Mouse (Mus musculus): ENCODE data around the gene Ndufb2. TPM values are rescaled to one million over a fixed set of nuclear protein-coding genes. Genes with fewer than 3 reads are reported as not detected.

The Ndufb2 gene
- polyA plus RNA-seq, 1 experiment, result 551 TPM

- no peak overlapping the region for H3K27ac ChIP-seq (ENCODE audit: insufficient read depth, low read depth, low read length)
- no peaks in the 10 kb centered on the region for H3K36me3 ChIP-seq (ENCODE audit: control insufficient read depth, insufficient read depth, low read length)
- TF ChIP-seq CTCF (IDR thresholded peaks at IDR 0.05; ENCODE audit: extremely low read depth, insufficient read length, insufficient replicate concordance, low read depth, low read length), result no peak
- no peak for TF ChIP-seq POLR2A (IDR thresholded peaks at IDR 0.05; ENCODE audit: low read depth, low read length)
- no peaks in the 10 kb centered on the region for H3K27me3 ChIP-seq (ENCODE audit: control insufficient read depth, insufficient read depth, low read length)
- 10% methylated on average over 5 of the region's 5 CpGs for WGBS
- no peak overlapping the region for H3K4me3 ChIP-seq (ENCODE audit: low read depth, low read length)
- H3K4me1 ChIP-seq (ENCODE audit: control insufficient read depth, insufficient read depth, insufficient read length, low read length), result no peaks in the 10 kb centered on the region; the same call in 1 of the 2 replicates
Measured at GRCm38 (mm10) chr6:39567528-39567927, 24.8 kb upstream of the Ndufb2 start.

- no peak overlapping the region for H3K4me3 ChIP-seq (ENCODE audit: low read depth, low read length)
- no peaks in the 10 kb centered on the region for H3K36me3 ChIP-seq (ENCODE audit: control insufficient read depth, insufficient read depth, low read length)
- TF ChIP-seq POLR2A (IDR thresholded peaks at IDR 0.05; ENCODE audit: low read depth, low read length) (no peak), CTCF (IDR thresholded peaks at IDR 0.05; ENCODE audit: extremely low read depth, insufficient read length, insufficient replicate concordance, low read depth, low read length) (no peak)
- no peak overlapping the region for H3K27ac ChIP-seq (ENCODE audit: insufficient read depth, low read depth, low read length)
- WGBS, result 68% methylated on average over 3 of the region's 3 CpGs
- H3K4me1 ChIP-seq (ENCODE audit: control insufficient read depth, insufficient read depth, insufficient read length, low read length), result peaks cover 3% of the 10 kb centered on the region; the same call in 1 of the 2 replicates
- H3K27me3 ChIP-seq (ENCODE audit: control insufficient read depth, insufficient read depth, low read length), result no peaks in the 10 kb centered on the region
Measured at GRCm38 (mm10) chr6:39570426-39570825, 21.9 kb upstream of the Ndufb2 start.

DNA sequence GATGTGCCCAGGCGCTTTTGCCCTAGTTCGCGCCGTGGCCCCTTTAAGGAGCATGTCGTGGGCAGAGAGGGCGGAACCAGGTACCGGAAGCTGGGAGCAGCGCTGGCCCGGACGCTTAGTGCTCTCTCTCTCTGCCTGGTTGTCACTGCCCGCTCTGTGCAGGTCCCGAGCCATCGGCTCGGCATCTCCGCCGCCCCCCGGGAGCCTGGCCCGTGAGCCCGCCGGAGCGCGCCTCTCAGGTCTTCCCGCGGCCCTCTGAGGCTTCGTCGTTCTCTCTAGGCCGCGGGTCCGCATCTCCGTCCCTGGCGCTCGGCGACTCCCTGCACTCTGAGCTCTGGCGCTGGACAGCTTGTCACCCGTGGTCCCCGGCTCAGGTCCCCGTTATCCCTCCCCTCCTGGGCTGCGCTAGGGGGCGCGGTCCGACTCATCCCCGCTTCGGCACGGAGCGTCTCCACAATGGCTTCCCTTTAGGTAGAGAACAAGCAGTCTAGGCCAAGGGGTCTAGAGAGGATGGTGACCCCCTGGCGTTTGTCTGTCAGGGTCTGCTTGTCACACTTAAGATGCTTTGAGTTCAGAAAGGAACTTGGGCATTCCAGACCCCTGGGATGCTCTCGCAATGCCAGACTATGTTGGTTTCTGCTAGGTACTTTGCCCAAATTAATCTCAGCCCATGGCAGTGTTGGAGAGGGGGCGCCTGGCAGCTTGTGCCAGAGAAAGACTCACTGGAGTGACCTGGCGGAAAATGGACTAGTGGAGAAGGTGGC lies 18.4 kb upstream of the Ndufb2 start, which contains the start of gene Adck2:
TSS of gene Adck2 (plus strand) at position 83 of the 764 bp plus-strand sequence.
- WGBS, result under 1% methylated on average over 49 of the region's 49 CpGs
- TF ChIP-seq POLR2A (IDR thresholded peaks at IDR 0.05; ENCODE audit: low read depth, low read length), result peak; percentile 75; the same call in 1 of the 2 replicates
- no peak for TF ChIP-seq CTCF (IDR thresholded peaks at IDR 0.05; ENCODE audit: extremely low read depth, insufficient read length, insufficient replicate concordance, low read depth, low read length)
- H3K4me1 ChIP-seq (ENCODE audit: control insufficient read depth, insufficient read depth, insufficient read length, low read length), result peaks cover 3% of the 10 kb centered on the region; the same call in 1 of the 2 replicates
- peak within 1 kb of the TSS; percentile 94 for H3K4me3 ChIP-seq (ENCODE audit: low read depth, low read length)
- peak within 1 kb of the TSS; percentile 50 for H3K27ac ChIP-seq (ENCODE audit: insufficient read depth, low read depth, low read length)
- H3K27me3 ChIP-seq (ENCODE audit: control insufficient read depth, insufficient read depth, low read length), result no peaks in the 10 kb centered on the region
- H3K36me3 ChIP-seq (ENCODE audit: control insufficient read depth, insufficient read depth, low read length), result peaks cover 7% of the 10 kb centered on the region

GRCm38 (mm10) chr6:39574555-39574869 lies 17.9 kb upstream of the Ndufb2 start:
- Histone ChIP-seq H3K27me3 (ENCODE audit: control insufficient read depth, insufficient read depth, low read length) (no peaks in the 10 kb centered on the region), H3K4me1 (ENCODE audit: control insufficient read depth, insufficient read depth, insufficient read length, low read length) (peaks cover 3% of the 10 kb centered on the region; the same call in 1 of the 2 replicates), H3K27ac (ENCODE audit: insufficient read depth, low read depth, low read length) (no peak overlapping the region), H3K4me3 (ENCODE audit: low read depth, low read length) (peak overlapping the region; percentile 94), H3K36me3 (ENCODE audit: control insufficient read depth, insufficient read depth, low read length) (peaks cover 11% of the 10 kb centered on the region)
- 12% methylated on average over 10 of the region's 10 CpGs for WGBS
- TF ChIP-seq POLR2A (IDR thresholded peaks at IDR 0.05; ENCODE audit: low read depth, low read length) (no peak), CTCF (IDR thresholded peaks at IDR 0.05; ENCODE audit: extremely low read depth, insufficient read length, insufficient replicate concordance, low read depth, low read length) (no peak)

GRCm38 (mm10) chr6:39574951-39575350 lies 17.4 kb upstream of the Ndufb2 start:
- H3K4me1 ChIP-seq (ENCODE audit: control insufficient read depth, insufficient read depth, insufficient read length, low read length), result peaks cover 3% of the 10 kb centered on the region; the same call in 1 of the 2 replicates
- no peak overlapping the region for H3K27ac ChIP-seq (ENCODE audit: insufficient read depth, low read depth, low read length)
- 45% methylated on average over 7 of the region's 7 CpGs for WGBS
- TF ChIP-seq POLR2A (IDR thresholded peaks at IDR 0.05; ENCODE audit: low read depth, low read length) (no peak), CTCF (IDR thresholded peaks at IDR 0.05; ENCODE audit: extremely low read depth, insufficient read length, insufficient replicate concordance, low read depth, low read length) (no peak)
- peak overlapping the region; percentile 94 for H3K4me3 ChIP-seq (ENCODE audit: low read depth, low read length)
- H3K36me3 ChIP-seq (ENCODE audit: control insufficient read depth, insufficient read depth, low read length), result peaks cover 15% of the 10 kb centered on the region
- H3K27me3 ChIP-seq (ENCODE audit: control insufficient read depth, insufficient read depth, low read length), result no peaks in the 10 kb centered on the region

- Histone ChIP-seq H3K27me3 (ENCODE audit: control insufficient read depth, insufficient read depth, low read length) (no peaks in the 10 kb centered on the region), H3K27ac (ENCODE audit: insufficient read depth, low read depth, low read length) (no peak overlapping the region), H3K36me3 (ENCODE audit: control insufficient read depth, insufficient read depth, low read length) (peaks cover 42% of the 10 kb centered on the region), H3K4me1 (ENCODE audit: control insufficient read depth, insufficient read depth, insufficient read length, low read length) (peaks cover 2% of the 10 kb centered on the region; the same call in 1 of the 2 replicates), H3K4me3 (ENCODE audit: low read depth, low read length) (no peak overlapping the region)
- 87% methylated on average over 7 of the region's 7 CpGs for WGBS
- no peak for TF ChIP-seq CTCF (IDR thresholded peaks at IDR 0.05; ENCODE audit: extremely low read depth, insufficient read length, insufficient replicate concordance, low read depth, low read length)
- TF ChIP-seq POLR2A (IDR thresholded peaks at IDR 0.05; ENCODE audit: low read depth, low read length), result no peak
Measured at GRCm38 (mm10) chr6:39579552-39579951, 12.8 kb upstream of the Ndufb2 start.

DNA sequence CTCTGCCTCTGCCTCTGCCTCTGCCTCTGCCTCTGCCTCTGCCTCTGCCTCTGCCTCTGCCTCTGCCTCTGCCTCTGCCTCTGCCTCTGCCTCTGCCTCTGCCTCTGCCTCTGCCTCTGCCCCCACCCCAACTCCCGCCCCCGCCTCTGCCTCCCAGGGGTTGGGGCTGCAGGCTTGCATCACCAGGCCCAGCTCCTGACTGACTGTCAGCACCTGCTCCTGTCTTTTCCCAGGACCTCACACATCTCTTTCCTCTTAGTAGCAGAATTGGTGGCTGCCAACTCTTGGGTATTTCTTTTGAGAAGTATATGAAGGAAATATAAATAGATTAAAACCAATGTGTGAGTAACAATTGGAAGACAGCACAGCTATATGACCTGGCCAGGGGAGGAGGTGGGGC lies 11.8 kb upstream of the Ndufb2 start:
- Histone ChIP-seq H3K27ac (ENCODE audit: insufficient read depth, low read depth, low read length) (no peak overlapping the region), H3K4me1 (ENCODE audit: control insufficient read depth, insufficient read depth, insufficient read length, low read length) (no peaks in the 10 kb centered on the region), H3K4me3 (ENCODE audit: low read depth, low read length) (no peak overlapping the region), H3K36me3 (ENCODE audit: control insufficient read depth, insufficient read depth, low read length) (peaks cover 47% of the 10 kb centered on the region), H3K27me3 (ENCODE audit: control insufficient read depth, insufficient read depth, low read length) (no peaks in the 10 kb centered on the region)
- TF ChIP-seq POLR2A (IDR thresholded peaks at IDR 0.05; ENCODE audit: low read depth, low read length) (no peak), CTCF (IDR thresholded peaks at IDR 0.05; ENCODE audit: extremely low read depth, insufficient read length, insufficient replicate concordance, low read depth, low read length) (no peak)
- WGBS, result 89% methylated on average over 2 of the region's 2 CpGs

Data from small intestine, adult 2 months (tissue).